Mouse (Mus musculus): ENCODE data around the gene Txnrd1. TPM values are rescaled to one million over a fixed set of nuclear protein-coding genes. Genes with fewer than 3 reads are reported as not detected.

Gene Txnrd1
- polyA plus RNA-seq, 1 experiment from 2014 or later, result 189 TPM

DNA sequence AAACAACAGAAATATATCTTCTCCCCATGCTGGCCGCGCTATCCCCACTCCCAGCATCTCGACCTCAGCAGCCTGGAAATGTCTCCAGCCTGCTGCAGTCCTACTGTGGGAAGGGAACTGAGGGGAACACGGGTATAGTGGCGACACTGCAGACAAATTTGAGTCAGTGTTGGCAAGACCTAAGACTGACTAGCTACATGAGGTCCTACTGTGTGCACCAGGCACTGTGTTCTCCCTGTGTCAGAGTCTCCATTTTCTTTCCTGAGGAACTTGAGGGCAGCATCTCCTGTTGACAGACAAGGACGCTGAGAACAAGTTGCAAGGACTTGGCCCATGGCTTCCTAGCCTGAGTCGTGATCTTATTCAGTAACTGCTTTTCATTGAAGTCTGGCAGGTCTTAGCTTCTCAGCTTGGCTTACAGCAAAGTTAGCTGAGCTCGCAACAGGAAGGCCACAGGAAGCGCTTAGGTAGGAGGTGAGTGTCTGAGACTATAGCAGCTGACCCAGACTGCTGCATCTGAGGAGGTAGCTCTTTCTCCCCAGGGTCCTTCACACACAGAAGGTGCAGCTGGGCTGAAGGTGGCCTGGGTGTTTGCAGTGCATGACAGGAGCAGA is 58.8 kb downstream of the Txnrd1 start:
- DNase-seq (ENCODE audit: low spot score, missing footprints), result no peak
- ATAC-seq (ENCODE audit: low FRiP score), result 0 out of 2 replicates have a peak, but pooled peaks have one; percentile 35
- Histone ChIP-seq H3K4me2 (no peak overlapping the region), H3K9me3 (ENCODE audit: control insufficient read depth, low read length) (no peaks in the 10 kb centered on the region), H3K27ac (ENCODE audit: low read depth, low read length) (no peak overlapping the region), H3K36me3 (ENCODE audit: control insufficient read depth, insufficient read depth, low read length) (peaks cover 29% of the 10 kb centered on the region), H3K4me3 (ENCODE audit: low read depth, low read length) (no peak overlapping the region), H3K9ac (ENCODE audit: low read length) (no peak overlapping the region), H3K27me3 (ENCODE audit: control insufficient read depth, insufficient read depth, low read length) (no peaks in the 10 kb centered on the region), H3K4me1 (ENCODE audit: control insufficient read depth, insufficient read depth, low read length) (no peaks in the 10 kb centered on the region)
- WGBS, result 93% methylated on average over 9 of the region's 9 CpGs

GRCm38 (mm10) chr10:82893872-82894650 is 60.3 kb downstream of the Txnrd1 start:
- Histone ChIP-seq H3K27ac (ENCODE audit: low read depth, low read length) (no peak overlapping the region), H3K27me3 (ENCODE audit: control insufficient read depth, insufficient read depth, low read length) (no peaks in the 10 kb centered on the region), H3K4me3 (ENCODE audit: low read depth, low read length) (no peak overlapping the region), H3K4me1 (ENCODE audit: control insufficient read depth, insufficient read depth, low read length) (no peaks in the 10 kb centered on the region), H3K4me2 (no peak overlapping the region), H3K9ac (ENCODE audit: low read length) (no peak overlapping the region), H3K36me3 (ENCODE audit: control insufficient read depth, insufficient read depth, low read length) (peaks cover 24% of the 10 kb centered on the region), H3K9me3 (ENCODE audit: control insufficient read depth, low read length) (no peaks in the 10 kb centered on the region)
- DNase-seq (ENCODE audit: low spot score, missing footprints) (no peak), ATAC-seq (ENCODE audit: low FRiP score) (no peak)
- WGBS, result 90% methylated on average over 18 of the region's 18 CpGs

- ATAC-seq (ENCODE audit: low FRiP score) (no peak), DNase-seq (ENCODE audit: low spot score, missing footprints) (no peak)
- no peaks in the 10 kb centered on the region for H3K27me3 ChIP-seq (ENCODE audit: control insufficient read depth, insufficient read depth, low read length)
- H3K9ac ChIP-seq (ENCODE audit: low read length), result no peak overlapping the region
- no peak overlapping the region for H3K27ac ChIP-seq (ENCODE audit: low read depth, low read length)
- H3K36me3 ChIP-seq (ENCODE audit: control insufficient read depth, insufficient read depth, low read length), result peaks cover 13% of the 10 kb centered on the region; the same call in 1 of the 2 replicates
- H3K4me1 ChIP-seq (ENCODE audit: control insufficient read depth, insufficient read depth, low read length), result peaks cover 8% of the 10 kb centered on the region
- H3K9me3 ChIP-seq (ENCODE audit: control insufficient read depth, low read length), result no peaks in the 10 kb centered on the region
- 95% methylated on average over 13 of the region's 13 CpGs for WGBS
- no peak overlapping the region for H3K4me3 ChIP-seq (ENCODE audit: low read depth, low read length)
- no peak overlapping the region for H3K4me2 ChIP-seq
Observed at GRCm38 (mm10) chr10:82897936-82898335, 64.2 kb downstream of the Txnrd1 start.

GRCm38 (mm10) chr10:82898893-82899292 is 65.1 kb downstream of the Txnrd1 start:
- no peak overlapping the region for H3K27ac ChIP-seq (ENCODE audit: low read depth, low read length)
- no peak overlapping the region for H3K4me2 ChIP-seq
- peaks cover 8% of the 10 kb centered on the region for H3K4me1 ChIP-seq (ENCODE audit: control insufficient read depth, insufficient read depth, low read length)
- DNase-seq (ENCODE audit: low spot score, missing footprints) (no peak), ATAC-seq (ENCODE audit: low FRiP score) (no peak)
- no peak overlapping the region for H3K4me3 ChIP-seq (ENCODE audit: low read depth, low read length)
- H3K9ac ChIP-seq (ENCODE audit: low read length), result no peak overlapping the region
- no peaks in the 10 kb centered on the region for H3K9me3 ChIP-seq (ENCODE audit: control insufficient read depth, low read length)
- peaks cover 13% of the 10 kb centered on the region; the same call in 1 of the 2 replicates for H3K36me3 ChIP-seq (ENCODE audit: control insufficient read depth, insufficient read depth, low read length)
- 67% methylated on average over 7 of the region's 7 CpGs for WGBS
- no peaks in the 10 kb centered on the region for H3K27me3 ChIP-seq (ENCODE audit: control insufficient read depth, insufficient read depth, low read length)

GRCm38 (mm10) chr10:82899810-82900421 is 66.2 kb downstream of the Txnrd1 start:
- H3K27me3 ChIP-seq (ENCODE audit: control insufficient read depth, insufficient read depth, low read length), result no peaks in the 10 kb centered on the region
- DNase-seq (ENCODE audit: low spot score, missing footprints) (peak; percentile 84), ATAC-seq (ENCODE audit: low FRiP score) (peak; percentile 33)
- H3K36me3 ChIP-seq (ENCODE audit: control insufficient read depth, insufficient read depth, low read length), result peaks cover 13% of the 10 kb centered on the region; the same call in 1 of the 2 replicates
- H3K4me3 ChIP-seq (ENCODE audit: low read depth, low read length), result no peak overlapping the region
- H3K9me3 ChIP-seq (ENCODE audit: control insufficient read depth, low read length), result no peaks in the 10 kb centered on the region
- no peak overlapping the region for H3K9ac ChIP-seq (ENCODE audit: low read length)
- 47% methylated on average over 16 of the region's 16 CpGs for WGBS
- peaks cover 8% of the 10 kb centered on the region for H3K4me1 ChIP-seq (ENCODE audit: control insufficient read depth, insufficient read depth, low read length)
- H3K27ac ChIP-seq (ENCODE audit: low read depth, low read length), result no peak overlapping the region
- H3K4me2 ChIP-seq, result no peak overlapping the region; the same call in 1 of the 2 replicates

GRCm38 (mm10) chr10:82900546-82900945 is 66.8 kb downstream of the Txnrd1 start:
- H3K36me3 ChIP-seq (ENCODE audit: control insufficient read depth, insufficient read depth, low read length), result peaks cover 13% of the 10 kb centered on the region; the same call in 1 of the 2 replicates
- H3K4me3 ChIP-seq (ENCODE audit: low read depth, low read length), result no peak overlapping the region
- H3K9ac ChIP-seq (ENCODE audit: low read length), result no peak overlapping the region
- peaks cover 8% of the 10 kb centered on the region for H3K4me1 ChIP-seq (ENCODE audit: control insufficient read depth, insufficient read depth, low read length)
- peak; percentile 36 for ATAC-seq (ENCODE audit: low FRiP score)
- no peaks in the 10 kb centered on the region for H3K27me3 ChIP-seq (ENCODE audit: control insufficient read depth, insufficient read depth, low read length)
- H3K9me3 ChIP-seq (ENCODE audit: control insufficient read depth, low read length), result no peaks in the 10 kb centered on the region
- WGBS, result 24% methylated on average over 7 of the region's 7 CpGs
- no peak overlapping the region for H3K27ac ChIP-seq (ENCODE audit: low read depth, low read length)
- peak; percentile 93 for DNase-seq (ENCODE audit: low spot score, missing footprints)
- peak overlapping the region; percentile 16; the same call in 1 of the 2 replicates for H3K4me2 ChIP-seq

DNA sequence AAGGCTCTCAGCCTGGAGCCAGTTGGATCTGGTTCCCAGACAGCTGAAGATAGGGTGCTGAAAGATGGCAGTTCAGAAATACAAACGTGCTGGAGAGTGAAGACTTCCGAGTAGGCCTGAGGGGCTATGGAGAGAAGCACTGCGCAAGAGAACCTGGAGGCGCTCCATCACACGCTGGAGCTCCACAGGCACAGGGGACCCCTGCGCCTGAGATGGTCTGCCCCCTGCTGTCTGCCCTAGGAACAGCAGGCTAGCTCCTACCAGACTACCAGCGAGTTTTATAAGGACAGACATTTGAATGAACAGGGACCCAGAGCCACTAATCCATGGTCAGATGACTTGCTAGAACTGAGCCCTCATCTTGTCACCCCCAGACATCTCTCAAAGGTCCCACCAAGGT is 67.7 kb downstream of the Txnrd1 start:
- Histone ChIP-seq H3K9ac (ENCODE audit: low read length) (no peak overlapping the region), H3K4me2 (no peak overlapping the region), H3K4me1 (ENCODE audit: control insufficient read depth, insufficient read depth, low read length) (peaks cover 8% of the 10 kb centered on the region)

DNA sequence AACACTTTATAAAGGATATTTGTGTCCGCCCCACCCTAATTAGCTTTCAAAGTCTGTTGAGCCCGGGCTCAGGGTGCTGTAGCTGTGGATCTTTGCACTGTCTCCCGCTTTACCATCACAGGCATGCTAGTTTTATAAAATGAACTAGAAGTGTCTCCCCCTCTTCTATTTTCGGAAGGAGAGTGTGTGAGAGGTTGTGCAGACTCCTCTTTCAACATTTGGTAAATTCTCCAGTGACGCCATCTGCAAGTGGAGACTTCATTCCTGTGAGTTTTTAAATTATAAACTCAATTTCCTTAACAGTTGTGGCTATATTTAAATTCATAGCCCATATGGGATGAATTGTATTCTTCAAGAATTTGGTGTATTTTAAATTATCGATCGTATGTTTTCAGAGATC is 74.8 kb downstream of the Txnrd1 start:
- 88% methylated on average over 7 of the region's 7 CpGs for WGBS
- Histone ChIP-seq H3K36me3 (ENCODE audit: control insufficient read depth, insufficient read depth, low read length) (no peaks in the 10 kb centered on the region; the same call in 1 of the 2 replicates), H3K27ac (ENCODE audit: low read depth, low read length) (no peak overlapping the region), H3K4me3 (ENCODE audit: low read depth, low read length) (no peak overlapping the region), H3K4me1 (ENCODE audit: control insufficient read depth, insufficient read depth, low read length) (peaks cover 3% of the 10 kb centered on the region; the same call in 1 of the 2 replicates), H3K9me3 (ENCODE audit: control insufficient read depth, low read length) (no peaks in the 10 kb centered on the region), H3K27me3 (ENCODE audit: control insufficient read depth, insufficient read depth, low read length) (no peaks in the 10 kb centered on the region), H3K4me2 (no peak overlapping the region), H3K9ac (ENCODE audit: low read length) (no peak overlapping the region)
- no peak for ATAC-seq (ENCODE audit: low FRiP score)
- DNase-seq (ENCODE audit: low spot score, missing footprints), result no peak

More for the DNA sequence above, 67.7 kb downstream of the Txnrd1 start:
- no peaks in the 10 kb centered on the region for H3K27me3 ChIP-seq (ENCODE audit: control insufficient read depth, insufficient read depth, low read length)
- no peak overlapping the region for H3K4me3 ChIP-seq (ENCODE audit: low read depth, low read length)
- WGBS, result 5% methylated on average over 7 of the region's 7 CpGs
- DNase-seq (ENCODE audit: low spot score, missing footprints) (peak; percentile 98), ATAC-seq (ENCODE audit: low FRiP score) (peak; percentile 71)
- peaks cover 8% of the 10 kb centered on the region; the same call in 1 of the 2 replicates for H3K36me3 ChIP-seq (ENCODE audit: control insufficient read depth, insufficient read depth, low read length)
- H3K27ac ChIP-seq (ENCODE audit: low read depth, low read length), result no peak overlapping the region
- no peaks in the 10 kb centered on the region for H3K9me3 ChIP-seq (ENCODE audit: control insufficient read depth, low read length)
